Mouse (Mus musculus): ENCODE results near the gene Zfp524.
"Not testable (repeated sequence)": the region's sequence is repeated elsewhere in the genome, so short reads cannot be mapped to it uniquely, and the experiment has no call there.

The Zfp524 gene

GRCm38 (mm10) chr7:5016057-5016456, 1.8 kb downstream of the Zfp524 start:
- DNase-seq: no peak

- DNase-seq: no peak
These were observed 2.7 kb downstream of the Zfp524 start for GRCm38 (mm10) chr7:5016920-5017319.

- peak in 1 of 2 experiments; percentile 39 for DNase-seq
These were observed 3.1 kb downstream of the Zfp524 start for GRCm38 (mm10) chr7:5017352-5017751.

- DNase-seq: no peak
These were observed 3.7 kb downstream of the Zfp524 start for GRCm38 (mm10) chr7:5017931-5018330.

- DNase-seq: not testable (repeated sequence)
These were observed 5.4 kb downstream of the Zfp524 start for GRCm38 (mm10) chr7:5019576-5019975.

GRCm38 (mm10) chr7:5020000-5020681, 5.9 kb downstream of the Zfp524 start, which contains the start of the genes Zfp865 and Ccdc106:
Gene Zfp865, plus strand, starts transcription at chr7:5020376.
Gene Ccdc106, plus strand, starts transcription at chr7:5020553.
- peak; percentile 99 to 100 for DNase-seq

- DNase-seq: no peak
These were observed 6.5 kb downstream of the Zfp524 start for GRCm38 (mm10) chr7:5020685-5021084.

GRCm38 (mm10) chr7:5021197-5021596, 7.0 kb downstream of the Zfp524 start:
- no peak for DNase-seq

- no peak for DNase-seq
These were observed 15.3 kb downstream of the Zfp524 start for GRCm38 (mm10) chr7:5029543-5029942.

GRCm38 (mm10) chr7:5029946-5030345, 15.7 kb downstream of the Zfp524 start:
- no peak for DNase-seq

GRCm38 (mm10) chr7:5030554-5031275, 16.5 kb downstream of the Zfp524 start:
- DNase-seq: no peak

- DNase-seq: no peak
These were observed 17.3 kb downstream of the Zfp524 start for GRCm38 (mm10) chr7:5031496-5031895.

GRCm38 (mm10) chr7:5033818-5034217, 19.6 kb downstream of the Zfp524 start, which contains the start of gene 4632433K11Rik:
Gene 4632433K11Rik, plus strand, starts transcription at chr7:5034118.
- DNase-seq: no peak

GRCm38 (mm10) chr7:5035628-5036027, 21.4 kb downstream of the Zfp524 start:
- DNase-seq: no peak

GRCm38 (mm10) chr7:5036136-5036535, 21.9 kb downstream of the Zfp524 start:
- DNase-seq: no peak

- no peak for DNase-seq
These were observed 22.8 kb downstream of the Zfp524 start for GRCm38 (mm10) chr7:5037026-5037425.

GRCm38 (mm10) chr7:5037467-5037866, 23.3 kb downstream of the Zfp524 start:
- no peak for DNase-seq

- peak; percentile 96 for DNase-seq
These were observed 24.0 kb downstream of the Zfp524 start, which contains the start of gene Zfp784 for GRCm38 (mm10) chr7:5038109-5038732. Gene Zfp784, minus strand, starts transcription at chr7:5038446.

- no peak for DNase-seq
These were observed 24.7 kb downstream of the Zfp524 start for GRCm38 (mm10) chr7:5038940-5039339.

- no peak for DNase-seq
These were observed 30.8 kb downstream of the Zfp524 start for GRCm38 (mm10) chr7:5044981-5045380.

GRCm38 (mm10) chr7:5046112-5046511, 31.9 kb downstream of the Zfp524 start:
- no peak for DNase-seq

- peak in 1 of 2 experiments; percentile 53 for DNase-seq
These were observed 33.1 kb downstream of the Zfp524 start for GRCm38 (mm10) chr7:5047313-5047712.
